Mouse (Mus musculus): Measurements from ENCODE around the gene Pgam1. TPM values are rescaled to one million over a fixed set of nuclear protein-coding genes. Genes with fewer than 3 reads are reported as not detected.
A peak's percentile ranks its signal among the peaks of the same experiment; 100 is the strongest.

Pgam1 gene
- total and polyA plus RNA-seq, 2 experiments from 2014 or later, result 416 to 537 TPM

DNA sequence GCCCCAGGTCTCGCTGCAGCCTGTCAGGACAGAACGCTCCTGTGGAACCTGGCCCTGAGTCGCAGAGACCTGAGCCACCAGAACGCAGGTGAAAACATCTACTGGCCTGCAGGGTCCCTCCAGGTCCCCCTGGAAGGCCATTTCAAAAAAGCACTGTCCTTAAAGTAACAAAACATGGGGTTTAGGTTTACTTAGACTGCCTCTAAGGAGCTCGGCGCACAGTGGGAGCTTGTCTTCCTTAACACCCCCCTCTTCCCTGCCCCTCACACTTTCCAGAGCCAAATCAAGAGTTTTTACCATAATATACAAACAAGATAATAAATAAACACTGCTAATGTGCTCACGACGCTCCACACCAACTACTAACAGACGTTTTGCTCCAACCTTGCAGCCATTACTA, 27.8 kb upstream of the Pgam1 start:
- Histone ChIP-seq H3K36me3 (ENCODE audit: insufficient read depth) (peaks cover 84% of the 10 kb centered on the region), H3K4me3 (ENCODE audit: low read depth, low read length) (no peak overlapping the region), H3K4me2 (ENCODE audit: low read depth) (no peak overlapping the region), H3K9ac (no peak overlapping the region), H3K27ac (ENCODE audit: low read depth, low read length) (no peak overlapping the region), H3K4me1 (ENCODE audit: insufficient read depth) (no peaks in the 10 kb centered on the region), H3K27me3 (ENCODE audit: insufficient read depth, low read length) (no peaks in the 10 kb centered on the region), H3K9me3 (ENCODE audit: low read length) (no peaks in the 10 kb centered on the region)
- DNase-seq (no peak), ATAC-seq (no peak)
- WGBS, result 97% methylated on average over 9 of the region's 9 CpGs
- no peak for TF ChIP-seq CTCF (IDR thresholded peaks at IDR 0.05; ENCODE audit: low read depth)

DNA sequence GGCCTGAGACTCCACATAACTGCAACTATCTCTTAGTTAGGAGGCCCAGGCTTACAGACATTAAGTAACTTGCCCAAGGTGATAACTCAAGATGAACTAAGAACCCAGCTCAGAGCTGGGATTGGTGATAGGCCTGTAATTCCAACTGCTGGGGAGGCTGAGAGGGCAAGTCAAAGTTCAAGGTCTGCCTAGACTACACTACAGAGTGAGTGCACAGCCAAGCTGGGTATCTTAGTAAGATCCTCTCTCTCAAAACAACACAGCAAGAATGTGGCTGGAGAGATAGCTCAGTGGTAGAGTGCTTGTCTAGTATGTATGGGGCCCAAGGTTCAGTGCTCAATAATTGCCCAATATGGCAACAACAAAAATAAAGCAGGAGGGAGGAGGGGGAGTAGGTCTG, 23.5 kb upstream of the Pgam1 start:
- no peaks in the 10 kb centered on the region for H3K9me3 ChIP-seq (ENCODE audit: low read length)
- no peak for TF ChIP-seq CTCF (IDR thresholded peaks at IDR 0.05; ENCODE audit: low read depth)
- H3K27ac ChIP-seq (ENCODE audit: low read depth, low read length), result no peak overlapping the region
- no peak overlapping the region for H3K4me3 ChIP-seq (ENCODE audit: low read depth, low read length)
- no peaks in the 10 kb centered on the region for H3K27me3 ChIP-seq (ENCODE audit: insufficient read depth, low read length)
- ATAC-seq, result no peak
- no peak overlapping the region for H3K9ac ChIP-seq
- peaks cover 77% of the 10 kb centered on the region for H3K36me3 ChIP-seq (ENCODE audit: insufficient read depth)
- no peak for DNase-seq
- no peak overlapping the region for H3K4me2 ChIP-seq (ENCODE audit: low read depth)
- no peaks in the 10 kb centered on the region for H3K4me1 ChIP-seq (ENCODE audit: insufficient read depth)

- Histone ChIP-seq H3K4me2 (ENCODE audit: low read depth) (peak overlapping the region; percentile 88), H3K9ac (no peak overlapping the region), H3K27ac (ENCODE audit: low read depth, low read length) (no peak overlapping the region), H3K9me3 (ENCODE audit: low read length) (no peaks in the 10 kb centered on the region), H3K4me1 (ENCODE audit: insufficient read depth) (peaks cover 6% of the 10 kb centered on the region; the same call in 1 of the 2 replicates), H3K27me3 (ENCODE audit: insufficient read depth, low read length) (no peaks in the 10 kb centered on the region), H3K36me3 (ENCODE audit: insufficient read depth) (peaks cover 14% of the 10 kb centered on the region), H3K4me3 (ENCODE audit: low read depth, low read length) (peak overlapping the region; percentile 69)
- 52% methylated on average over 7 of the region's 7 CpGs for whole genome bisulfite sequencing
- TF ChIP-seq CTCF (IDR thresholded peaks at IDR 0.05; ENCODE audit: low read depth), result no peak
- ATAC-seq, result no peak
- no peak for DNase-seq
These were observed 16.8 kb upstream of the Pgam1 start for GRCm38 (mm10) chr19:41894959-41895358.

DNA sequence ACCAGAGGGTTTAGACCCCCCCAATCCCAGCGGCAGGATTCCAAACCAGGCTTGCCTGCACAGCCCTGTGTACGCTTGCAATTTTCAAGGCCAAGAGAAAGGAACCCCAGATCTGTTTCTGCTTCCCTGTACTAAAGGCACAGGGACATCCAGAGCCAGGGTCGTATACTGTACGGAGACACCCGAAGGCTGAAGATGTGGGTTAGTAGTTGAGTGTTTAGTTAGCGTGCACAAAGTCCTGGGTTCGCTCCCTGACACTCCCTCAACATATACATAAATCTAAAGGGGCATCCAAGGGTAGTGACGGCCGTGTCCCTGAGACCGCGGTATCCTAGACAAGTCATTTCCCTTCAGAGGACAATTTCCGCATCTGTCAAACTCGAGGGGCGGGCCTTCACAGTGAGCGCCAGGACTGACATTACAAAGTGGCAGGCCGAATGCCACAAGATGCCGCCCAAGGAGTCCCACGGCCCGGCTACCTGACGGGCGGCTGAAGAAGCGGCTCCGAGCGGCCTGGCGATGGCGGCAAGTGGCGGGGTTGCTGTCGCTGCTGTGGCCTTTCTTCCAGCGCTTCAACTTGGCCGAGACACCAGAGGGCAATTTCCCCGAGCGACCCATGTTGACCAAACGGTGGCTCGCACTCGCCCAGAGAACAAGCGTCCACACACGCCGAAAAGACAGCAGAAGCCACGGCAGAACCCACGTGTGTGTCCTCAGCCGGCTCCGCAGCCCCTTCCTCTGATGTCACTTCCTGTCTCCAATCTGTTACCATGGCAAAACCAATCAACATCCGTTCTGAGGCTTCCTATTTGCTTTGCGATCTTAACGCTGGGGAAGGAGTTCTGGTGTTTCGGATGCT, 16.0 kb upstream of the Pgam1 start, which contains the start of gene Rrp12:
Rrp12 (minus strand) TSS at position 714 of the 859 bp plus-strand sequence.
- Histone ChIP-seq H3K9ac (peak within 1 kb of the TSS; percentile 56), H3K4me2 (ENCODE audit: low read depth) (peak within 1 kb of the TSS; percentile 88), H3K27me3 (ENCODE audit: insufficient read depth, low read length) (no peaks in the 10 kb centered on the region), H3K4me1 (ENCODE audit: insufficient read depth) (peaks cover 6% of the 10 kb centered on the region; the same call in 1 of the 2 replicates), H3K36me3 (ENCODE audit: insufficient read depth) (peaks cover 7% of the 10 kb centered on the region), H3K4me3 (ENCODE audit: low read depth, low read length) (peak within 1 kb of the TSS; percentile 69), H3K9me3 (ENCODE audit: low read length) (no peaks in the 10 kb centered on the region), H3K27ac (ENCODE audit: low read depth, low read length) (0 out of 2 replicates have a peak within 1 kb of the TSS, but pooled peaks have one; percentile 46)
- 3% methylated on average over 46 of the region's 46 CpGs for WGBS
- TF ChIP-seq CTCF (IDR thresholded peaks at IDR 0.05; ENCODE audit: low read depth), result no peak
- ATAC-seq (peak; percentile 99), DNase-seq (peak; percentile 94)

- H3K9me3 ChIP-seq (ENCODE audit: low read length), result no peaks in the 10 kb centered on the region
- WGBS, result 15% methylated on average over 18 of the region's 18 CpGs
- H3K27me3 ChIP-seq (ENCODE audit: insufficient read depth, low read length), result no peaks in the 10 kb centered on the region
- no peak for TF ChIP-seq CTCF (IDR thresholded peaks at IDR 0.05; ENCODE audit: low read depth)
- H3K4me3 ChIP-seq (ENCODE audit: low read depth, low read length), result peak overlapping the region; percentile 69
- H3K27ac ChIP-seq (ENCODE audit: low read depth, low read length), result no peak overlapping the region
- peak overlapping the region; percentile 88 for H3K4me2 ChIP-seq (ENCODE audit: low read depth)
- DNase-seq, result no peak
- H3K36me3 ChIP-seq (ENCODE audit: insufficient read depth), result peaks cover under 1% of the 10 kb centered on the region; the same call in 1 of the 2 replicates
- peak overlapping the region; percentile 35; the same call in 1 of the 2 replicates for H3K9ac ChIP-seq
- H3K4me1 ChIP-seq (ENCODE audit: insufficient read depth), result peaks cover 6% of the 10 kb centered on the region; the same call in 1 of the 2 replicates
- peak; percentile 40 for ATAC-seq
These were observed 15.4 kb upstream of the Pgam1 start for GRCm38 (mm10) chr19:41896319-41896711.

GRCm38 (mm10) chr19:41898860-41899259, 12.9 kb upstream of the Pgam1 start:
- no peak overlapping the region for H3K4me3 ChIP-seq (ENCODE audit: low read depth, low read length)
- H3K27me3 ChIP-seq (ENCODE audit: insufficient read depth, low read length), result no peaks in the 10 kb centered on the region
- H3K9me3 ChIP-seq (ENCODE audit: low read length), result no peaks in the 10 kb centered on the region
- no peak overlapping the region for H3K4me2 ChIP-seq (ENCODE audit: low read depth)
- TF ChIP-seq CTCF (IDR thresholded peaks at IDR 0.05; ENCODE audit: low read depth), result peak; percentile 66
- H3K9ac ChIP-seq, result no peak overlapping the region
- H3K27ac ChIP-seq (ENCODE audit: low read depth, low read length), result no peak overlapping the region
- WGBS, result 49% methylated on average over 4 of the region's 4 CpGs
- H3K36me3 ChIP-seq (ENCODE audit: insufficient read depth), result no peaks in the 10 kb centered on the region
- ATAC-seq (no peak), DNase-seq (peak; percentile 39)
- H3K4me1 ChIP-seq (ENCODE audit: insufficient read depth), result peaks cover 6% of the 10 kb centered on the region; the same call in 1 of the 2 replicates

DNA sequence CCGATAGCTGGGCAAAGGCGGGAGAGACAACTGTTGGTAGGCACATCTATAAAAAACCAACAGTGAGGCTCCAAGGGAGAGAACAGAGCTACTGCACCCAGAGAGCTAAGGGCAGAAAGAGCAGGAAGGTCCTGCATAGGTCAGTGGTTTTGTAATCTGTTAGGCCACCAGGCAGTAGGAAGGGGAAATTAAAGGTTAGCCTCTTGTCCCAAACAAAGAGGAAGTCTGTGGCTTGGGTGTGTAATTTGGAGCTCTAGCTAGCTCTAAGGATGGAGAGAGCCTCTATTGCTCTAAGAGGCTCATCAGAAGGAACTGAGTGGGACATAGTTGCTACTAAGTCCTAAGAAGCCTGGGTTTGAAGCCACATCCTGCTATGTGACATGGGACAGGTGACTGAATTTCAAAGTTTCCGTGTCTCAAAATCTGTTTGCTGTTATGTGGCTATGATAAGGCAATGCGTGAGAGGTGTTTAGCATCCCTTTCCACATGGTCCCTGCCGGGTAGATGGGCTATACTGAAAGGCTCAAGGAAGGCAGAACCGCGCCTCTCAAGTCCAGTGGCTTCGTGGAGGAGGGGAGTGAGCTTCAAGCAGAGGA, 11.1 kb upstream of the Pgam1 start:
- no peak for ATAC-seq
- no peaks in the 10 kb centered on the region for H3K4me1 ChIP-seq (ENCODE audit: insufficient read depth)
- H3K27ac ChIP-seq (ENCODE audit: low read depth, low read length), result no peak overlapping the region
- H3K36me3 ChIP-seq (ENCODE audit: insufficient read depth), result no peaks in the 10 kb centered on the region
- TF ChIP-seq CTCF (IDR thresholded peaks at IDR 0.05; ENCODE audit: low read depth), result no peak
- H3K9ac ChIP-seq, result no peak overlapping the region
- no peak overlapping the region for H3K4me3 ChIP-seq (ENCODE audit: low read depth, low read length)
- no peaks in the 10 kb centered on the region for H3K27me3 ChIP-seq (ENCODE audit: insufficient read depth, low read length)
- no peaks in the 10 kb centered on the region for H3K9me3 ChIP-seq (ENCODE audit: low read length)
- WGBS, result 88% methylated on average over 8 of the region's 8 CpGs
- no peak overlapping the region for H3K4me2 ChIP-seq (ENCODE audit: low read depth)
- DNase-seq, result no peak

All from forebrain, postnatal 0 days (tissue).